Mouse (Mus musculus): ENCODE measurements around the gene Dnajb4.

DNA sequence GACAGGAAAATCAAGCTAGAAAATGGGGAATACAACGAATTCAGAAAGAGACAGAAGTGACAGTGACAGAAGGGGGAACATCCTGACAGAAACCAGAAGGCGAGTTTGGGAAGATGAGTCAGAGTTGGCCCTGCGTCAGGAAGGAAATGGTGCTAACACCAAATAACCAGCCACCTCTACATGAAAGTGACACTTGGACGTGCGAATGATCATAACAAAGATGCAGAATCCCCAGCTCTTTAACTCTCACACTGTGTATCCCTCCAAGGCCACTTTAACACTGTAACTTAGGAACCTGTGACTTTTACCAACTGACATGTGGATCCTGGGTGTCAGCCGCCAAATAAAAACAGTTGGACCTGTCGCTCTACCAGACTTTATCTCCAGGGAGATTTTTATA, 60.7 kb downstream of the Dnajb4 start:
- TF ChIP-seq CTCF (IDR thresholded peaks at IDR 0.05 in 2 of 3, conservative IDR thresholded peaks at IDR 0.05 in 1 of 3; ENCODE audit: control insufficient read depth in 1 of 3, insufficient read depth in 1 of 3, low read depth in 2 of 3, low read length in 3 of 3, poor library complexity in 1 of 3, severe bottlenecking in 1 of 3) (no peak), POLR2A (IDR thresholded peaks at IDR 0.05; ENCODE audit: control insufficient read depth in 1 of 2, insufficient read depth in 1 of 2, low read depth in 1 of 2, low read length in 2 of 2, poor library complexity in 1 of 2) (no peak), SMC3 (IDR thresholded peaks at IDR 0.05; ENCODE audit: low read depth, low read length) (no peak)
